Mouse (Mus musculus) forebrain, embryonic 14.5 days (tissue): Measurements from ENCODE around the gene Avpr1b. TPM values are rescaled to one million over a fixed set of nuclear protein-coding genes. Genes with fewer than 3 reads are reported as not detected.
A peak's percentile ranks its signal among the peaks of the same experiment; 100 is the strongest.
"Not testable (repeated sequence)": the region's sequence is repeated elsewhere in the genome, so short reads cannot be mapped to it uniquely, and the experiment has no call there.

ENCODE experiments used
- ATAC-seq: fragments of 200-750 bp; cut with Nextera tagmentation; 2 replicates; pipeline ENCODE4 v1.8.0; 2017; ENCODE audit warnings: mild to moderate bottlenecking, moderate library complexity
- DNase-seq: peaks from one replicate; pipeline ENCODE4 v3.0.0-alpha.2; 2015; ENCODE audit warnings: low spot score
- H3K27ac ChIP-seq: fragments of 300-500 bp; sonication (generic); 2 replicates; pipeline ENCODE4 v1.5.1; 2014; ENCODE audit warnings: low read depth, mild to moderate bottlenecking, control low read depth, low read length, moderate library complexity
- H3K27me3 ChIP-seq: fragments of 300-500 bp; sonication (generic); replicated peaks from 2 replicates; pipeline ENCODE4 v1.6.1; 2014; ENCODE audit warnings: low read length, control low read depth, mixed read lengths; ENCODE audit not compliant: control insufficient read depth, insufficient read depth
- H3K36me3 ChIP-seq: fragments of 300-500 bp; sonication (generic); 2 replicates; pipeline ENCODE4 v1.6.1; 2014; ENCODE audit warnings: low read length, control low read depth; ENCODE audit not compliant: control insufficient read depth, insufficient read depth
- H3K4me1 ChIP-seq: fragments of 300-500 bp; sonication (generic); 2 replicates; pipeline ENCODE4 v1.6.1; 2014; ENCODE audit warnings: antibody characterized with exemption, low read length, control low read depth; ENCODE audit not compliant: control insufficient read depth, insufficient read depth
- H3K4me2 ChIP-seq: fragments of 300-500 bp; sonication (generic); 2 replicates; pipeline ENCODE4 v1.6.1; 2014; ENCODE audit warnings: mild to moderate bottlenecking, control low read depth, low read length
- H3K4me3 ChIP-seq: fragments of 300-500 bp; sonication (generic); 2 replicates; pipeline ENCODE4 v1.5.1; 2014; ENCODE audit warnings: low read depth, low read length, control low read depth
- H3K9ac ChIP-seq: fragments of 300-500 bp; sonication (generic); 2 replicates; pipeline ENCODE4 v1.6.1; 2014; ENCODE audit warnings: mild to moderate bottlenecking, low read length, control low read depth, moderate library complexity
- H3K9me3 ChIP-seq: fragments of 300-500 bp; sonication (generic); replicated peaks from 2 replicates; pipeline ENCODE4 v1.6.1; 2016; ENCODE audit warnings: low read length, control low read depth, mixed read lengths; ENCODE audit not compliant: control insufficient read depth
- WGBS: fragments of 180-500 bp; shearing (Covaris S2); extraction: QIAGEN DNeasy Blood & Tissue Kit; methylation state at CpG from one replicate; pipeline ENCODE4 v1.1.7; 2014; 5-methylcytosine and 5-hydroxymethylcytosine counted together
- polyA plus RNA-seq: library from polyadenylated mRNA; unstranded; fragments of >200 nt; fragmentation: Nextera tagmentation; extraction: Ambion mirVana; gene quantifications from 2 replicates; pipeline ENCODE4 v1.2.1, GENCODE M21; 2014

Avpr1b gene
- polyA plus RNA-seq, result not detected in 2 replicates

DNA sequence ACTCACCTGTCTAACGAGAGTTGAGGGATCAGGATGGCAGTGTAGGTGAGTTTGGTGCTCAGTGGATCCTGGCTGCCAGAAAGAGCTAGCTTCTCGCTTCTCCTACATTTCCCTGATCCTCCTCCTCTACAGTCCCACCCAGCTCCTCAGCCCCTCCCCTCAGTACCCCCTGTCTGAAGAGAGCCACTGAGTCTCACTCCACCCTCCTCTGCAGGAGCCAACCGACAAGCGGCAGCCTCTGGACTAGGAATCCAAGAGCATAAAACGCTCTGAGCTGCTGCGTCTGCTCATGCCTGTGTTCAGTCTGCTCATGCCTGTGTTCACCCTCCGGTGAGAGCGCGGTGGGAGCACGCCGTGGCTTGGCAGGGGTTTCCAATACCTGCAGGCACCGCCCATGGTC is at the start of gene Avpr1b:
TSS of gene Avpr1b (plus strand) at position 335 of the 400 bp plus-strand sequence.
- Histone ChIP-seq H3K9me3 (no peaks in the 10 kb centered on the region), H3K36me3 (no peaks in the 10 kb centered on the region), H3K27me3 (no peaks in the 10 kb centered on the region), H3K27ac (no peak within 1 kb of the TSS), H3K4me2 (no peak within 1 kb of the TSS), H3K9ac (no peak within 1 kb of the TSS), H3K4me1 (no peaks in the 10 kb centered on the region), H3K4me3 (no peak within 1 kb of the TSS)
- 49% methylated on average over 12 of the region's 12 CpGs for WGBS
- ATAC-seq (no peak), DNase-seq (no peak)

DNA sequence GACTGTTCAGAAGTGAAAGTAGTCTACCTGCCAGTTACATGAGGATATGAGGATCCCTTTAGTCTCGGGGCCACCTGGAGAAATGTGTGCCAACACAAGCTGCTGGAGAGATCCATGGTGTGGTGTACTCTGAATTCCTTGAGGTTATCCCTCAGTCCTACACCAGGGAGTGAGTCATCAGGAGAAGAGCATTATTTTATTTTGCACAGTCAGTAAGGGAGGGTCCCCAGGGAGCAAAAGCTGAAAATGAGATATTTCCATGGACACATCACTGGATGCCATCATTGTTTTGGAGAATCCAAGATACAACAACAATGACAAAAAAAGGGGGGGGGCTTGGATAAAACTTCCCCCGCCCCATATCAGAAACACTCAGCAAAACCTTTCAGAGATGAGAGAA is 47.1 kb upstream of the Avpr1b start:
- H3K4me2 ChIP-seq, result no peak overlapping the region
- DNase-seq, result no peak
- ATAC-seq, result no peak
- no peak overlapping the region for H3K4me3 ChIP-seq
- no peaks in the 10 kb centered on the region for H3K36me3 ChIP-seq
- no peak overlapping the region for H3K9ac ChIP-seq
- H3K4me1 ChIP-seq, result peaks cover 4% of the 10 kb centered on the region; the same call in 1 of the 2 replicates
- 88% methylated on average over 2 of the region's 2 CpGs for WGBS
- no peaks in the 10 kb centered on the region for H3K9me3 ChIP-seq
- no peak overlapping the region for H3K27ac ChIP-seq
- no peaks in the 10 kb centered on the region for H3K27me3 ChIP-seq

DNA sequence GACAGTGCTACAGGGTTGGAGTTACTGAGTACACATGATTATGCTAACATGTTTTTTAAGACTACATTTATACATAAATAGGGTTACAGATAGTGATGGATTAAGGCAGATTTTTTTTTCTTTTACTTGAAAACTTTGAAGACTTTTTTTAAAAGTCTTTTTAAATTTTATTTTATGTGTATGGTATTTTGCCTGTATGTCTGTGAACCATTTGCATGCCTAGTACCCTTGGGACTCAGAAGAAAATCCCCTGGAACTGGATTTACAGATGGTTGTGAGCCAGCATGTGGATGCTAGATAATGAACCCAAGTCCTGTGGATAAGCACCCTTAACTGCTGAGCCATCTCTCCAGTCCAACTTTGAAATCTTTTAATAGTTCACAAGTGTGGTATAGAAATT is 45.6 kb upstream of the Avpr1b start:
- Histone ChIP-seq H3K9ac (no peak overlapping the region), H3K36me3 (no peaks in the 10 kb centered on the region), H3K4me2 (no peak overlapping the region), H3K4me3 (no peak overlapping the region), H3K27ac (no peak overlapping the region), H3K9me3 (no peaks in the 10 kb centered on the region), H3K4me1 (peaks cover 4% of the 10 kb centered on the region; the same call in 1 of the 2 replicates), H3K27me3 (no peaks in the 10 kb centered on the region)
- ATAC-seq (no peak), DNase-seq (no peak)

DNA sequence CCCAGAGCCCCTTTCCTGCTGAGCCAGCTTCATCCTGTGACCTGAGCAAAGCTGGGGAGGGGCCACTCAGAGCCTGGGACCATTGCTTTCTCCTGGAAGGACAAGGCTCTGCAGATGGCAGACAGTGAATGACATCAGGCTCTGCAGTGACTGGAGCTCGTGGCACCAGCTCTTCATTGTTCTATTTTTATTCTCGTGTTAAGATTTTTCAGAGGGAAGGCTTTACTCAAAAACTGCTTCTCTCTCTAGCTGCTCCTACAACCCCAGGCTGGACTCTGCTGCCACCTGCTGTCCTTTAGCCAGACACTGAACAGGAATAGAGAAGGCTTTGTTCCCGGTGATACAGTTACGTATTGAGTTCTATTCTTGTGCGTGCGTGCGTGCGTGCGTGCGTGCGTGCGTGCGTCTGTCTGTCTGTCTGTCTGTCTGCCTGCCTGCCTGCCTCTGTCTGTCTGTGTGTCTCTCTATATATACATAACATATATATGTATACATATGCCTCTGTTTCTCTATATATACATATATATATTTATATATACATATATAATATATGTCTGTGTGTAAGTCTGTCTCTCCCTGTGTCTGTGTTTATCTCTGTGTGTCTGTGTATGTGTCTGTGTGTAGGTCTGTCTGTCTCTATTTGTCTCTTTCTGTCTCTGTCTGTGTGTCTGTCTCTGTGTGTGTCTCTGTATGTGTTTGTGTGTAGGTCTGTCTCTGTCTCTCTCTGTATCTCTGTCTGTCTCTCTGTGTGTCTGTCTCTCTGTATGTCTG is 43.8 kb upstream of the Avpr1b start:
- 2% methylated on average over 13 of the region's 13 CpGs for WGBS
- Histone ChIP-seq H3K4me2 (peak overlapping the region; percentile 36), H3K36me3 (no peaks in the 10 kb centered on the region), H3K27me3 (no peaks in the 10 kb centered on the region), H3K9ac (peak overlapping the region; percentile 58), H3K9me3 (no peaks in the 10 kb centered on the region), H3K27ac (peak overlapping the region; percentile 59; the same call in 1 of the 2 replicates), H3K4me3 (no peak overlapping the region), H3K4me1 (peaks cover 4% of the 10 kb centered on the region; the same call in 1 of the 2 replicates)
- ATAC-seq, result peak; percentile 99
- peak; percentile 96 for DNase-seq

DNA sequence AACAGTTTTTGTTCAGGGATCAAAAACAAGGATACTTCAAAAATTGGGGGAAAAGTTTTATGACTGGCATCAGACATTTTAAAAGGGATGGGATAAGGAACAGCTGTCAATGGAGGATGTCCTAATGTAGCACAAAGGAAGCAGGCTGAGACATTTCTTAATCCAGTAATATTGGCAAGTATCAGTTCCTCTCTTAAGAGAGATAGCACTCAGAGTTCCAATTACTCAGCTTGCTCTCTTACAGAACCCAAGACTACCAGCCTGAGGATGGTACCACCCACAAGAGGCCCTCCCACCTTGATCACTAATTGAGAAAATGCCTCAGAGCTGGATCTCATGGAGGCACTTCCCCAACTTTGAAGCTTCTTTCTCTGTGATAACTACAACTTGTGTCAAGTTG is 38.5 kb upstream of the Avpr1b start:
- no peak overlapping the region for H3K4me2 ChIP-seq
- H3K9me3 ChIP-seq, result no peaks in the 10 kb centered on the region
- DNase-seq, result no peak
- no peak overlapping the region for H3K4me3 ChIP-seq
- no peak for ATAC-seq
- no peaks in the 10 kb centered on the region for H3K27me3 ChIP-seq
- no peaks in the 10 kb centered on the region for H3K4me1 ChIP-seq
- no peaks in the 10 kb centered on the region for H3K36me3 ChIP-seq
- H3K27ac ChIP-seq, result no peak overlapping the region
- no peak overlapping the region for H3K9ac ChIP-seq

DNA sequence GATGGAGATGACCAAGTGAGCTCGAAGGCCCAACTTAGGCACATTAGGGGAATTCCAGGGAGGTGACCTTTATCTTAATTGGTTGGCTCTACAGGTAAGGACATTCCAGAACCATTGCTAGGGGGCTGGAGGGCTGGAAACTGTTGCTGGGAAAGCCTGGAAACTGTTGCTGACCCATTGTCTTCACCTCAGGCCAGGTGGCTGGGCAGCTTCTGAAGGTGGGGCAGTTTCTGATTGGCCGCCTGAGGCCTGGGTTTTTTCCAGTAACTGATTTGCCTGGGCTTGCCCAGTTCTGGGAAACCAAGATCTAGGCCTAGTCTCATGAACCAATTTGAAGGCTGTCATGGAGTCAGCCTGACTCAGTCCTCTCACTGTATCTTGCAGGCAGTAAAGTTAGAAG is 37.0 kb upstream of the Avpr1b start:
- H3K9ac ChIP-seq, result no peak overlapping the region
- H3K4me3 ChIP-seq, result no peak overlapping the region

DNA sequence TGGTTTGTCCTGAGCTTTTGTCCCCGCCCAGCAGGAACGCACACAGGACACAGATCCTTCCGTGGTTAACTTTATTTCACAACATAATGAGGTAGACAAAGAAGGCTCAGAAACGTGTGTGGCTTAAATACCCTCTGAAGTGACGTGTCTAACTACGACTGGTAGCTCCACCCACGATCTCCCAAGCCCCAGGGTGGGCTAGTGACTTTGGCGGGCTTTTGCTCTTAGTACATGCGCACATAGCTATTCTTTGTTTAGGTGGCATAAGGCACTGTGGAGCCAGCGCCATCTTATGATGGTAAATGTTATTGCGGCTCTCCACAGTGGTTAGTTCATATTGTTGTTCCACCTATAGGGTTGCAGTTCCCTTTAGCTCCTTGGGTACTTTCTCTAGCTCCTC is 33.0 kb upstream of the Avpr1b start:
- H3K9me3 ChIP-seq, result not testable (repeated sequence)

More for the DNA sequence above, 37.0 kb upstream of the Avpr1b start:
- Histone ChIP-seq H3K36me3 (no peaks in the 10 kb centered on the region), H3K27me3 (no peaks in the 10 kb centered on the region), H3K4me2 (no peak overlapping the region), H3K4me1 (no peaks in the 10 kb centered on the region), H3K27ac (no peak overlapping the region), H3K9me3 (no peaks in the 10 kb centered on the region)
- WGBS, result 89% methylated on average over 2 of the region's 2 CpGs
- DNase-seq (no peak), ATAC-seq (no peak)

DNA sequence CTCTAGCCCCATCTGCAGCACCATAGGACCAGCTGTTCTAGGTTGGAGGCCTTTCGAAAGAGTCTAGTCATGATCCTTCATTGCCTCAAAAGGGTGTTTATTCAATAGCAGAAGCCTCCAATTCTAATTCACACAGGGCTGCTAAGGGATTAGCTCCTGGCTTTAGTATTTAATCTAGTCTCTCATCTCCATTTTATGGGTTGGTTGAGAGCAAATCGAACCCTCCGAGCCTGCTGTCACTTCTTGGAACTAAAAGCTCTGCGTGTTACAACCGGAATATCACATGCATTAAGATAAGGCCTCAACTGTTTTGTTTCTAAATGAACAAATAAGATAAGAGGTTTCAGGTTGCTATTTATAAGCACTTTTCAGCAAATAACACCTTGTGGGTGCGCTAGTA is 29.3 kb upstream of the Avpr1b start:
- Histone ChIP-seq H3K36me3 (no peaks in the 10 kb centered on the region), H3K9me3 (no peaks in the 10 kb centered on the region), H3K4me1 (no peaks in the 10 kb centered on the region), H3K27me3 (no peaks in the 10 kb centered on the region), H3K4me2 (no peak overlapping the region), H3K9ac (no peak overlapping the region), H3K27ac (no peak overlapping the region), H3K4me3 (no peak overlapping the region)
- 92% methylated on average over 6 of the region's 6 CpGs for WGBS
- ATAC-seq (no peak), DNase-seq (no peak)

More for the DNA sequence above, 33.0 kb upstream of the Avpr1b start:
- H3K9ac ChIP-seq, H3K27me3 ChIP-seq, H3K27ac ChIP-seq, H3K4me3 ChIP-seq, H3K4me1 ChIP-seq, H3K4me2 ChIP-seq, H3K36me3 ChIP-seq: not testable (repeated sequence)
- ATAC-seq (peak; percentile 52; the same call in 1 of the 2 replicates), DNase-seq (peak; percentile 58)
- 32% methylated on average over 11 of the region's 11 CpGs for WGBS

DNA sequence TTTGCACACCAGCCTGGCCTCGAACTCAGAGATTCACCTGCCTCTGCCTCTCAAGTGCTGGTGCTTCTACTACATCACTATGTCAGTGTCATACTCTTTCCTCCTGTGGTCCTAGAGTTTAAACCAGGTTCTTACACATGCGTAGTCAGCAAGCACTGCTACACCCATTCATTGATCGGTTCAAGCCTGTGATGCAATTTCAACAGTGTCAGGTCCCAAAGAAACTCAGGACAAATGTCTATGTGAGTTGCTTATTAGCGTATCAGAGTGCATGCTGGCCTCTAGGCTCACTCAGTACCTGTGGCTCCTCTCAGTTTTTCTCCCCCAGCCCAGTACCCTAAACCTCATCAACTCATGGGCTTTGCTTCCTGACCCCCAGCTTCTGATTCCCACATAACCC is 28.6 kb upstream of the Avpr1b start:
- Histone ChIP-seq H3K4me1 (no peaks in the 10 kb centered on the region), H3K27ac (no peak overlapping the region), H3K9ac (no peak overlapping the region), H3K4me3 (no peak overlapping the region), H3K36me3 (no peaks in the 10 kb centered on the region), H3K27me3 (no peaks in the 10 kb centered on the region), H3K4me2 (no peak overlapping the region), H3K9me3 (no peaks in the 10 kb centered on the region)
- no peak for DNase-seq
- 92% methylated on average over 4 of the region's 4 CpGs for WGBS
- ATAC-seq, result no peak
